Mouse (Mus musculus) left cerebral cortex, adult 18-20 months (tissue): Measurements from ENCODE around the gene Ell2. TPM values are rescaled to one million over a fixed set of nuclear protein-coding genes. Genes with fewer than 3 reads are reported as not detected.

Source experiments
- DNase-seq, 2 experiments: peaks; one replicate each; pipeline ENCODE4 v3.0.0; 2021 to 2022; ENCODE audit warnings: low spot score in 2 of 2, mixed read lengths in 1 of 2
- total RNA-seq, 2 experiments: library from RNA; stranded (reverse); gene quantifications; 2 replicates each; pipeline ENCODE4 v1.2.3; 2021

Gene Ell2
- total RNA-seq, 2 experiments from 2014 or later = 46.4 to 59.8 TPM

DNA sequence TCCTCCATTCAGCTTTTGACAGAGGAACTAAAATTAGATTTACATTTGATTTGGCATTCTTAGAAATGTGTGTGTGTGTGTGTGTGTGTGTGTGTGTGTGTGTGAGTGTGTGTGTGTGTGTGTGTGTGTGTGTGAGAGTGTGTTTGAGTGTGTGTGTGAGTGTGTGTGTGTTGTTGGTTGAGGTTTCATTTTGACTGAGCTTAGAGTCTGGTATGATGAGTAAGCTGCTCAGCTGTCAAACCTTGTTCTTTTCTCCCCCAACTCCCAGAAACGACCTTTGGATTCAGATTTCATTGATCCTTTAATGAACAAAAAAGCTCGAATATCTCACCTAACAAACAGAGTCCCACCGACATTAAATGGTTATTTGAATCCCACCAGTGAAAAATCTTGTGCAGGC lies 56.7 kb downstream of the Ell2 start:
- no peak for DNase-seq

- no peak for DNase-seq
These were observed 59.2 kb downstream of the Ell2 start for GRCm38 (mm10) chr13:75765742-75766141.

GRCm38 (mm10) chr13:75766238-75766637 lies 59.7 kb downstream of the Ell2 start:
- DNase-seq = peak; percentile 35 to 53

- DNase-seq = no peak
These were observed 60.4 kb downstream of the Ell2 start for GRCm38 (mm10) chr13:75766967-75767366.

GRCm38 (mm10) chr13:75770744-75771143 lies 64.2 kb downstream of the Ell2 start:
- DNase-seq = no peak

DNA sequence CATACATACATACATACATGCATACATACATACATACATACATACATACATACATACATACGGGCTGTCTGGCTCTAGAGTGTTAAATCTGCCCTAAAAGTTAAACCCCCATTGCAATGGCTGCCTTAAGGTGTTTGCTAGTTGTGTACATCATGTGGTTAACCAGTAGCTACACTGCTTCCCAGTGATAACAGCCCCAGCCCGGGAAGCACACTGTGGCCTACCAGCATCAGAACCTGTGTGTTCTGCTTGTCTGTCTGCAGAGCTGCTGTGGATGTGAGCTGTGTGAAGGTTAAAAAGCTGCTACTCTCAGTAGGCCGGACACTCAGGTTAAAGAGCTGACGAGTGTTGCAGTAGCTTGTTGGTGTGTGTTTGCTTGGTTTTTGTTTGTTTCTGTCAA lies 64.8 kb downstream of the Ell2 start:
- DNase-seq = no peak

GRCm38 (mm10) chr13:75771984-75772730 lies 65.6 kb downstream of the Ell2 start:
- DNase-seq = no peak

DNA sequence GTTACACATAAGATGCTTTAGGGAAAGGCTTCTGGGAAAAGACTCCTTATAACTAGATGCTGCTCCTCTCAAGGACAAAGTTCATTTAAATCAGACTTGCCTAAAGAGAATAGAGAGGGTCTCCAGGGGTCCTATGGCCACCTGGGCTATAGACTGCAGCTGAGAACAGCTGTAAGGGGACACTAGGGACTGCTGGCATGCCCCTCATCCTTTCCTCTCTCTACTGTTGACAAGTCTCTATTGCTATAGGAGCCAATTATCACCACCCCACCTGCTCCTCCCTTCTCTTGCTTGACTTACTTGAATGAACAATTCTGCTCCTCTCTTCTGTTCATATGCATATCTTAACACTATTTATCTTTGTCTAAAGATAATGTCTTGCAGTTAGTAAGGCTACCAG lies 69.4 kb downstream of the Ell2 start:
- no peak for DNase-seq

DNA sequence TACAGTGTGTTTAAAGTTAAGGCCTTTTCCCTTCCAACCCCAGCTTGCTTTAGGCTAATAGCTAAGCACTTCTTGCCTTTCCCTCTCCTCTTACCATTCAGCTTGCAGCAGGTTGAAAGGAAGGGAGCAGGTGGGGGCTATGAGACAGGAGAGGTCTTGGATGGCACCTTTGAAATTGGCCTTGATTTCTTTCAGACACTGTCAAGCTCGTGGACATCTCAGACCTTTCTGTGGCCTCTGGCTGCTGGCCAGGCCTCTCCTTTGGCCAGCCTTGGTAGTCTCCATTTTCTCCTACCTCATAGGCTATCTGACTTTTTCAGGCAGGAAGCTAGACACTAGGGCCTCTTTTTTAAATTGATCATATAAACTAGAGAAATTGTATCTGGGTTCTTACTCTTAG lies 70.1 kb downstream of the Ell2 start:
- no peak for DNase-seq

- no peak for DNase-seq
These were observed 71.6 kb downstream of the Ell2 start for GRCm38 (mm10) chr13:75778156-75778555.

GRCm38 (mm10) chr13:75779169-75779568 lies 72.6 kb downstream of the Ell2 start:
- no peak for DNase-seq

GRCm38 (mm10) chr13:75780096-75780495 lies 73.5 kb downstream of the Ell2 start:
- no peak for DNase-seq

GRCm38 (mm10) chr13:75785726-75786125 lies 79.2 kb downstream of the Ell2 start:
- DNase-seq = no peak

GRCm38 (mm10) chr13:75786264-75786663 lies 79.7 kb downstream of the Ell2 start:
- DNase-seq = no peak

DNA sequence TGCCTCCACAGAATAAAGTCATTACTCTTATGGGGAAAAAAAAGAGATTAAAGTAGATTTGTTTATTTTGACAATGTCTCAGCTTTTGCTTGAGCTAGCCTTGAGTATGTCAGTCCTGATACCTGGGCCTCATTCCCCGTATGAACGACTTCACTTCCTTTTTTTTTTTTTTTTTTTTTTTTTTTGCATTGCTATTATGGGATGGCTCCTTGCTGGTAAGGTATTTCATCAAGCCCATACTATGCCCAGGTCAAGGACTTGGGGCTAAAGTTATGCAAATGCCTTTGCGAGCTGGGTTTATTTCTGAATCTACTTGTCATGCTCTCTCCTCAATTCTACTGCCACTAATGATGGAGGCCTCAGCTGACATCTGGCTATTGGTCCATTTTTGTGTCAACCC lies 80.8 kb downstream of the Ell2 start:
- no peak for DNase-seq

- no peak for DNase-seq
These were observed 81.6 kb downstream of the Ell2 start for GRCm38 (mm10) chr13:75788178-75788577.

DNA sequence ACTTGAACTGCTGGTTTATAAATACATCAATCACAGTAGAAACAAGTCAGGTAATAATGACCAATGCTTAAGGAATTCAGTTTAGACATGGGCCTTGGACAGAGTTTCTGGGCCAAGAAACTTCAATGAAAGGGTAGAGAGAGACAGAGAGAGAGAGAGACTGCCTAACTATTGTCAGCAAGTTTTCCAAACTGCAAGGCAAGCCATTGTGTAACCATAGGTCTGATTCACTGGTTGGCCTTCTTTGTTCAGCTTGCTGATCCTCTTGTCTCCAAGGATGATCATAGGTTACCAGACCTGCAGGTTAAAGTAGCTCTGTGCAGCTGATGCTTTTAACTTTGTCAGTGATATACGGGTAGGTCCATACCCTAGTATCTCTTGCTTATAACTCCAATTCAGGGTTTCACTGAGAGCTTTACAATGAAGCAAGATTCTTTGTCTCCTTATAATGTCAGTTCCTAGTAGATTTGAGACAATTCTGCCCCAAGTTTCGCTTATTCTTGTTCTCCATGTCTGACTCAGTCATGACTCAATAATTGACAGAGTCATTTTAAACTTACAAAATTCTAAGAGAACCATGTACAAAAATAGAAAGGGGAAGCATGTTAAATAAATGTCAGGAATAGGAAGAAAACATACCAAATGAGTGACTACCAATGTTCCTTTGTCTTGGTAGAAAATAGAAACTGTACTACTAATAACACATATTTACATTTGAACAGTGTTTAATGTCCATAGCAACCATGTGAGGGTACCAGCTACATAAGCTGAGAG lies 82.7 kb downstream of the Ell2 start:
- DNase-seq = no peak

- DNase-seq = no peak
These were observed 84.1 kb downstream of the Ell2 start for GRCm38 (mm10) chr13:75790550-75791205.

DNA sequence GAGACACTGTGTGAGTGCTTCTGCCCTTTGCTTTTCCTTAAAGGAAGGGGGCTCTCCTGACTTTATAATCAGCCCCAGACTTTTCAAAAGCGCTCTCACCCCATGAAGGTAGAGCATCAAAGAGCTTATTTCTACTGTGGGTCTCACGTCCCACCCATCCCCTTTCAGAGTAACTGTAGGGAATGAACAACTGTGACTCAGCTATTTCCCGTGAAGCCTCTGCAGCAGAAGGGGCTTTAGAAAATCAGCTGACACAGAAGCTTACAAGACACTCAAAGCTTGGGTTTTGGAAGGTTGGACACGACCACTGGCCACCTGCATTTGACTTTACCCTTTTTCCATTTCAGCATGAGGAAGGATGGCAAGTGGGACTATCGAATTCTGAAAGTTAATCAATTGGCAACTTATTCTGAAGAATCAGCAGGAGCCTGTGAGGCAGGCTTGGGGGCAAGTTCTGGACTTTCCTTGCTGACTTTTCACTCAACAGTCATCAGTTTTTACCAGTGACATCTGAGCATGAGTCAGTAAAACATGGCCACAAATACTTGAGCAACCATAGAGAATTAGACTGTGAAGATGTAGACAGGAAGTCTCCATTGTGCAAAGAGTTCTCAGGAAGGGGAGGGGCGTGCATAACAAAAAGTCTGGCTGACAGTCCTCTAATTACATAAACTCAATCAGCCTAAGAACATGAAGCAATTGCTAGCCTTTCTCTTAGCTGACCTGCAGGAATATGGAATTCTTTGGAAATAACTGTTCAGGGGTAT lies 87.5 kb downstream of the Ell2 start:
- no peak for DNase-seq

GRCm38 (mm10) chr13:75797369-75798141 lies 91.0 kb downstream of the Ell2 start:
- DNase-seq = peak; percentile 95
